Mouse (Mus musculus) midbrain, embryonic 15.5 days (tissue): ENCODE data around the gene Rhd. TPM values are rescaled to one million over a fixed set of nuclear protein-coding genes. Genes with fewer than 3 reads are reported as not detected.

ENCODE experiments used
- ATAC-seq: fragments of 200-750 bp; cut with Nextera tagmentation; replicated peaks from 2 replicates; pipeline ENCODE4 v1.8.0; 2017; ENCODE audit warnings: moderate TSS enrichment
- H3K27ac ChIP-seq: fragments of 300-500 bp; sonication (generic); 2 replicates; pipeline ENCODE4 v1.5.1; 2015; ENCODE audit warnings: mild to moderate bottlenecking, inconsistent platforms
- H3K27me3 ChIP-seq: fragments of 300-500 bp; sonication (generic); replicated peaks from 2 replicates; pipeline ENCODE4 v1.6.1; 2015; ENCODE audit warnings: inconsistent platforms
- H3K36me3 ChIP-seq: fragments of 300-500 bp; sonication (generic); replicated peaks from 2 replicates; pipeline ENCODE4 v1.6.1; 2015; ENCODE audit warnings: inconsistent platforms
- H3K4me1 ChIP-seq: fragments of 300-500 bp; sonication (generic); 2 replicates; pipeline ENCODE4 v1.6.1; 2015; ENCODE audit warnings: inconsistent platforms
- H3K4me2 ChIP-seq: fragments of 300-500 bp; sonication (generic); 2 replicates; pipeline ENCODE4 v1.6.1; 2015; ENCODE audit warnings: inconsistent platforms, mild to moderate bottlenecking, moderate library complexity
- H3K4me3 ChIP-seq: fragments of 300-500 bp; sonication (generic); 2 replicates; pipeline ENCODE4 v1.5.1; 2015; ENCODE audit warnings: mild to moderate bottlenecking, inconsistent platforms
- H3K9ac ChIP-seq: fragments of 300-500 bp; sonication (generic); 2 replicates; pipeline ENCODE4 v1.6.1; 2015; ENCODE audit warnings: mild to moderate bottlenecking, inconsistent platforms
- H3K9me3 ChIP-seq: fragments of 300-500 bp; sonication (generic); 2 replicates; pipeline ENCODE4 v1.6.1; 2016; ENCODE audit warnings: inconsistent platforms
- WGBS: fragments of 180-500 bp; shearing (Covaris S2); methylation state at CpG from one replicate; pipeline ENCODE4 v1.1.7; 2015; ENCODE audit warnings: mixed read lengths; 5-methylcytosine and 5-hydroxymethylcytosine counted together
- polyA plus RNA-seq: library from polyadenylated mRNA; unstranded; fragments of >200 nt; fragmentation: Nextera tagmentation; extraction: Ambion mirVana; gene quantifications from 2 replicates; pipeline ENCODE4 v1.2.1, GENCODE M21; 2015

The Rhd gene
- polyA plus RNA-seq, 1 experiment from 2014 or later: 0.98 TPM

DNA sequence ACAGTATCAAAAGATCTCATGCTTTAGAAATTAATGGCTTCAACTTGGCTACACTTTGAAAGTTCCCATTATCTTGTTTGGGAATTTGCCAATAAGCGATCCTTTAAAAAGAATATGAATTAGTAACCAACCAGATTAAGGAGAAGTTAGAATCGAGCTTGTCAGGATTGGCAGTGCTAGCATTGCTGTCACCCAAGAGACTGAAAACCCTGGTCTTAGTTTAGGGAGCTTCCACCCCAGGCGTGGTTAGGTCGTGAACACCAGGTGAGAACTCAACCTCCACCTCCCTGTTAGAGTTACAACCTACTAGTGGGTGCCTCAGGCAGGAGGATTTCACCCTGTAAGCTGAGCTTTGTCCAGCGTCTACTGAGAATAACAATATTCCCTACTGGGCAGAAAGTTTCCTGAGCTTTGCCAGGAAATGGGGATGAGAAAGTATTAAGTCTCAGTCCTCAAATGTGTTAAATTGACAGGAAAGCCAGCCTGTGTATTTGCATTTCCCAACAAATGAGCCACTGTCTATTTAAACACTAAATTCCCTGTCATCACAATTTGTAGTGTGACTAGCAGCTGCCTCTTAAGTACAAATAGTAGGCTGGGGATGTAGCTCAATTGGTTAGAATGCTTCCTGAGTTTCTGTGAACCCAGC is 63.6 kb downstream of the Rhd start:
- Histone ChIP-seq H3K36me3 (peaks cover 35% of the 10 kb centered on the region), H3K27me3 (no peaks in the 10 kb centered on the region), H3K4me2 (no peak overlapping the region), H3K4me3 (no peak overlapping the region), H3K27ac (no peak overlapping the region), H3K9me3 (no peaks in the 10 kb centered on the region), H3K4me1 (peaks cover 42% of the 10 kb centered on the region), H3K9ac (no peak overlapping the region)
- WGBS: 68% methylated on average over 5 of the region's 5 CpGs
- no peak for ATAC-seq

- Histone ChIP-seq H3K9ac (no peak overlapping the region), H3K9me3 (no peaks in the 10 kb centered on the region), H3K27me3 (no peaks in the 10 kb centered on the region), H3K27ac (no peak overlapping the region), H3K4me2 (no peak overlapping the region), H3K4me3 (no peak overlapping the region), H3K36me3 (peaks cover 40% of the 10 kb centered on the region), H3K4me1 (peaks cover 42% of the 10 kb centered on the region)
- no peak for ATAC-seq
- WGBS: 74% methylated on average over 1 of the region's 1 CpGs
Measured at GRCm38 (mm10) chr4:134928464-134928836, 64.1 kb downstream of the Rhd start.

GRCm38 (mm10) chr4:134929536-134929935 is 65.2 kb downstream of the Rhd start:
- H3K4me3 ChIP-seq: no peak overlapping the region
- no peak for ATAC-seq

GRCm38 (mm10) chr4:134930190-134930589 is 65.9 kb downstream of the Rhd start:
- no peak overlapping the region for H3K9ac ChIP-seq
- peaks cover 35% of the 10 kb centered on the region for H3K4me1 ChIP-seq
- ATAC-seq: 0 out of 2 replicates have a peak, but pooled peaks have one; percentile 10
- peaks cover 50% of the 10 kb centered on the region for H3K36me3 ChIP-seq
- no peaks in the 10 kb centered on the region for H3K9me3 ChIP-seq
- H3K4me3 ChIP-seq: peak overlapping the region; percentile 99
- H3K27me3 ChIP-seq: no peaks in the 10 kb centered on the region
- WGBS: 27% methylated on average over 9 of the region's 9 CpGs
- H3K4me2 ChIP-seq: peak overlapping the region; percentile 94
- H3K27ac ChIP-seq: peak overlapping the region; percentile 84

More at GRCm38 (mm10) chr4:134929536-134929935, 65.2 kb downstream of the Rhd start:
- H3K27me3 ChIP-seq: no peaks in the 10 kb centered on the region
- H3K36me3 ChIP-seq: peaks cover 46% of the 10 kb centered on the region
- no peak overlapping the region for H3K4me2 ChIP-seq
- no peak overlapping the region for H3K9ac ChIP-seq
- H3K4me1 ChIP-seq: peaks cover 41% of the 10 kb centered on the region
- H3K9me3 ChIP-seq: no peaks in the 10 kb centered on the region
- 82% methylated on average over 4 of the region's 4 CpGs for WGBS
- no peak overlapping the region for H3K27ac ChIP-seq

DNA sequence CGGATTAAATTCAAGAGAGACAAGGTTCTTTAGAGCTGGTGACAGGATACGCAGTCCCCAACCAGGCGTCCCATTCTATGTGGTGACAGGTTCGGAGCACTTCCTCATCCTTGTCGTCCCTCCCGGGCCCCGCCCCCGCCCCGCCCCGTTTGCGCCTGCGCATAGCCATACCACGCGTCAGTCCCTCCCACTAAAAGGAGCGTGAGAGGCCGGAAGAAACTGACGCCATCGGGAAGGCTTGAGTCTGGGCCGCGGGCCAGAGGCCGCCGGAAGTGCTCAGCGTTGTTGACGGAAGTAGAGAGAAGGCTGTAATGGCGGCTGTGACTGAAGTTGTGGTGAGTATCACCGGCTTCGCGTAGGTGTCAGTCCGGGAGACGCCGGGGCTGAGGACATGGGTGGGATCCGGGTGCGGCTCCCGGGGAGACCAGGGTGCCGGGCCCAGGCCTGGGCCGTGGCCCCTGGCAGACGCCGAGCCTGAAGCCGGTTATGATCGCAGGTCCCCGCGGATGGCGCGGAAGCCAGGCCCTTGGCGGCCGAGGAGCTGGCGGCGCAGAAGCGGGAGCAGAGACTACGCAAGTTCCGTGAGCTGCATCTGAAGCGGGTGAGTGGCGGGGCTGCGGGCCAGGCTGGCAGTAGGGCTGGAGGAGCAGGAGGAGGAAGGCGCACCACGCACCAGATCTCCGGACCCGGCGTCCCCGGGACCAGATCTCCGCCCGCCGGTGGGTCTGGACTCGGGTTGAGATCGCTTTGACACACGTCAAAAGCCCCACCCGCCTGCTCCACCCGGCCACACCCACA is 66.5 kb downstream of the Rhd start, which contains the start of gene Syf2:
Syf2 (plus strand) TSS at position 215 of the 798 bp plus-strand sequence.
- H3K9ac ChIP-seq: peak within 1 kb of the TSS; percentile 81
- H3K9me3 ChIP-seq: no peaks in the 10 kb centered on the region
- peak within 1 kb of the TSS; percentile 94 for H3K4me2 ChIP-seq
- peak; percentile 96 for ATAC-seq
- peaks cover 28% of the 10 kb centered on the region for H3K4me1 ChIP-seq
- H3K27ac ChIP-seq: peak within 1 kb of the TSS; percentile 84
- WGBS: under 1% methylated on average over 68 of the region's 68 CpGs
- peak within 1 kb of the TSS; percentile 99 for H3K4me3 ChIP-seq
- H3K27me3 ChIP-seq: no peaks in the 10 kb centered on the region
- H3K36me3 ChIP-seq: peaks cover 50% of the 10 kb centered on the region

GRCm38 (mm10) chr4:134937240-134938176 is 73.2 kb downstream of the Rhd start:
- H3K4me3 ChIP-seq: no peak overlapping the region
- H3K9me3 ChIP-seq: no peaks in the 10 kb centered on the region
- no peak overlapping the region for H3K27ac ChIP-seq
- peaks cover 38% of the 10 kb centered on the region for H3K36me3 ChIP-seq
- 61% methylated on average over 17 of the region's 17 CpGs for WGBS
- no peak overlapping the region for H3K9ac ChIP-seq
- H3K4me1 ChIP-seq: no peaks in the 10 kb centered on the region
- no peak overlapping the region for H3K4me2 ChIP-seq
- no peak for ATAC-seq
- H3K27me3 ChIP-seq: peaks cover 7% of the 10 kb centered on the region

DNA sequence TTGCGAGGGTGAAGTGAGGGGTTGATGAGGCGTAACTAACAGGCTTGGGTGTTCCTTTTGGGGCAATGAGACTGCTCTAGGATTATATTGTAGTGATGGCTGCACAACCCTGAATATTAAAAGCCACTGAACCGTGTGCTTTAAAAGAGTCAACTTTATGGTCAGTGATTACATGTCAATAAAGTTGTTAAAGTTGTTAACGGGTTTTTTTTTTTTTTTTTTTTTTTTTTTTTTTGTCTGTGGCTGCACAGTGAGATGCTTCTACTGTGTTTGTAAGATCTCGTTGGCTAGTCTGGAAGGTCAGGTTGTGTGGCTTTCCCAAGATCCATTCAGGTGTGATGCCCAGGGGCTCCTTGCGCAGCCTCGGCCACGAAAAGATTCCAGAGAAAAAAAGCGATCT is 75.6 kb downstream of the Rhd start:
- peaks cover 10% of the 10 kb centered on the region for H3K27me3 ChIP-seq
- H3K4me3 ChIP-seq: no peak overlapping the region
- peaks cover 5% of the 10 kb centered on the region for H3K4me1 ChIP-seq
- no peak overlapping the region for H3K27ac ChIP-seq
- H3K4me2 ChIP-seq: no peak overlapping the region
- no peaks in the 10 kb centered on the region for H3K9me3 ChIP-seq
- whole genome bisulfite sequencing: 55% methylated on average over 9 of the region's 9 CpGs
- H3K9ac ChIP-seq: no peak overlapping the region
- no peak for ATAC-seq
- H3K36me3 ChIP-seq: peaks cover 23% of the 10 kb centered on the region

- Histone ChIP-seq H3K9ac (no peak overlapping the region), H3K4me2 (no peak overlapping the region), H3K27me3 (peaks cover 11% of the 10 kb centered on the region), H3K4me1 (peaks cover 10% of the 10 kb centered on the region), H3K4me3 (no peak overlapping the region), H3K36me3 (no peaks in the 10 kb centered on the region), H3K27ac (no peak overlapping the region), H3K9me3 (no peaks in the 10 kb centered on the region)
- WGBS: 46% methylated on average over 27 of the region's 27 CpGs
- peak; percentile 65; the same call in 1 of the 2 replicates for ATAC-seq
Measured at GRCm38 (mm10) chr4:134943758-134944538, 79.6 kb downstream of the Rhd start.

Other genes starting within 250 kb of the Rhd start
- gene Man1c1, start 160.2 kb upstream of the Rhd start, polyA plus RNA-seq: 3.8 and 4.3 TPM in 2 replicates
- gene Ldlrap1, start 96.5 kb upstream of the Rhd start, polyA plus RNA-seq: 2.7 and 3.0 TPM in 2 replicates
- 97.2 and 106 TPM in 2 replicates for gene Maco1, start 11.2 kb upstream of the Rhd start, polyA plus RNA-seq
- gene Tmem50a, start 50.5 kb downstream of the Rhd start, polyA plus RNA-seq: 203 and 218 TPM in 2 replicates
- gene Rsrp1, start 59.1 kb downstream of the Rhd start, polyA plus RNA-seq: 559 and 566 TPM in 2 replicates
- 58.6 and 60.5 TPM in 2 replicates for gene Syf2, start 66.4 kb downstream of the Rhd start, polyA plus RNA-seq